Mouse (Mus musculus) hindbrain, embryonic 11.5 days (tissue): ENCODE measurements at regions not wholly inside any gene's neighbourhood (a gene's known extent, or its start where the extent isn't known, plus 50 kb on each side); places are given as distances from the start of the nearest gene placed in this dataset.
A peak's percentile ranks its signal among the peaks of the same experiment; 100 is the strongest.

Source experiments
- ATAC-seq: fragments of 200-750 bp; cut with Nextera tagmentation; 2 replicates; pipeline ENCODE4 v1.8.0; 2017; ENCODE audit warnings: mild to moderate bottlenecking, moderate TSS enrichment, moderate library complexity; ENCODE audit not compliant: low FRiP score
- DNase-seq: peaks from one replicate; pipeline ENCODE4 v3.0.0-alpha.2; 2015; ENCODE audit warnings: low spot score
- H3K27ac ChIP-seq: fragments of 300-500 bp; sonication (generic); 2 replicates; pipeline ENCODE4 v1.5.1; 2014; ENCODE audit warnings: mild to moderate bottlenecking, low read depth, low read length
- H3K27me3 ChIP-seq: fragments of 300-500 bp; sonication (generic); 2 replicates; pipeline ENCODE4 v1.6.1; 2014; ENCODE audit warnings: mild to moderate bottlenecking, low read length, moderate library complexity, mixed read lengths; ENCODE audit not compliant: control insufficient read depth, insufficient read depth
- H3K36me3 ChIP-seq: fragments of 300-500 bp; sonication (generic); 2 replicates; pipeline ENCODE4 v1.6.1; 2014; ENCODE audit warnings: mild to moderate bottlenecking, low read length, moderate library complexity, mixed read lengths; ENCODE audit not compliant: control insufficient read depth, insufficient read depth
- H3K4me1 ChIP-seq: fragments of 300-500 bp; sonication (generic); replicated peaks from 2 replicates; pipeline ENCODE4 v1.6.1; 2014; ENCODE audit warnings: low read length, mixed read lengths; ENCODE audit not compliant: control insufficient read depth, insufficient read depth
- H3K4me2 ChIP-seq: fragments of 300-500 bp; sonication (generic); replicated peaks from 2 replicates; pipeline ENCODE4 v1.6.1; 2014; ENCODE audit warnings: mild to moderate bottlenecking, low read depth, low read length
- H3K4me3 ChIP-seq: fragments of 300-500 bp; sonication (generic); 2 replicates; pipeline ENCODE4 v1.5.1; 2014; ENCODE audit warnings: low read depth, low read length
- H3K9ac ChIP-seq: fragments of 300-500 bp; sonication (generic); 2 replicates; pipeline ENCODE4 v1.6.1; 2014; ENCODE audit warnings: low read depth, low read length
- H3K9me3 ChIP-seq: fragments of 300-500 bp; sonication (generic); 2 replicates; pipeline ENCODE4 v1.6.1; 2016; ENCODE audit warnings: low read length; ENCODE audit not compliant: control insufficient read depth
- WGBS: fragments of 180-500 bp; shearing (Covaris S2); extraction: QIAGEN DNeasy Blood & Tissue Kit; methylation state at CpG from one replicate; pipeline ENCODE4 v1.1.7; 2014; 5-methylcytosine and 5-hydroxymethylcytosine counted together

DNA sequence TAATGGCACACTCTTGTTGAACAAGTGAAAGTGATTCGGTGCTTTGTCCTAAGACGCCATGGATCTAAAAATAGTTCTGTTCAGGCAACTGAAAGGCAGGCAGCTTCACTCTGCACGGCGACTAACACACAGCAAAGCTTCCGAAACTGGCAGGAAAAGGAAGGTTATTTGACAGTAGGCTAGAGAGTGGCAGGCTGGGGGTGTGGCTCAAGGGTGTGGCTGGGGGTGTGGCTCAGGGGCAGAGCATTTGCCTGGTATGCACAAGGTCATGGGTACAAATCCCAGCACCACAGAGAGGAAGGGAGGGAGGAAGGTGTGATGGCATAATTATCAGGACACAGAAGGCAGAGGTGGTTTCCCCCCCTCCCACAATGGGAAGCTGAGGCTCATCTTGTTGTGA is 310.8 kb upstream of the Tbx3 start:
- Histone ChIP-seq H3K9me3 (no peaks in the 10 kb centered on the region), H3K9ac (no peak overlapping the region), H3K27ac (no peak overlapping the region), H3K4me1 (no peaks in the 10 kb centered on the region), H3K27me3 (no peaks in the 10 kb centered on the region), H3K4me2 (no peak overlapping the region), H3K36me3 (no peaks in the 10 kb centered on the region), H3K4me3 (no peak overlapping the region)
- no peak for ATAC-seq
- WGBS, result 78% methylated on average over 5 of the region's 5 CpGs
- no peak for DNase-seq

DNA sequence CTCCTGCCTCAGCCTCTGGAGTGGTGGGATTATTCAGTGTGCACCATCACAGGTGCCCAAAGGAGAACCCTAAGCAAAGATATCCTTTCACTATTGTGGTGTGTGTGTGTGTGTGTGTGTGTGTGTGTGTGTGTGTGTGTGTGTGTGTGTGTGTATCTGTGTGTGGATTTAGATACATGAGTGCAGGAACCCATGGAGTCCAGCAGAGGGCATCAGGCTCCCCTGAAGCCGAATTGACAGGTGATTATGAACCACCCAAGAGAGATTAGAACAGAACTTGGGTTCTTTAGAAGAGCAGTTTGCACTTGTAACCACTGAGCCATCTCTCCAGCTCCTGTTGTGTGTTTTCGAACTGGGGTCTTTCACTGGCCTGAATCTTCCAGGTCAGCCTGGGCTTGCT is 310.1 kb upstream of the Tbx3 start:
- H3K27me3 ChIP-seq, result no peaks in the 10 kb centered on the region
- 87% methylated on average over 2 of the region's 2 CpGs for WGBS

DNA sequence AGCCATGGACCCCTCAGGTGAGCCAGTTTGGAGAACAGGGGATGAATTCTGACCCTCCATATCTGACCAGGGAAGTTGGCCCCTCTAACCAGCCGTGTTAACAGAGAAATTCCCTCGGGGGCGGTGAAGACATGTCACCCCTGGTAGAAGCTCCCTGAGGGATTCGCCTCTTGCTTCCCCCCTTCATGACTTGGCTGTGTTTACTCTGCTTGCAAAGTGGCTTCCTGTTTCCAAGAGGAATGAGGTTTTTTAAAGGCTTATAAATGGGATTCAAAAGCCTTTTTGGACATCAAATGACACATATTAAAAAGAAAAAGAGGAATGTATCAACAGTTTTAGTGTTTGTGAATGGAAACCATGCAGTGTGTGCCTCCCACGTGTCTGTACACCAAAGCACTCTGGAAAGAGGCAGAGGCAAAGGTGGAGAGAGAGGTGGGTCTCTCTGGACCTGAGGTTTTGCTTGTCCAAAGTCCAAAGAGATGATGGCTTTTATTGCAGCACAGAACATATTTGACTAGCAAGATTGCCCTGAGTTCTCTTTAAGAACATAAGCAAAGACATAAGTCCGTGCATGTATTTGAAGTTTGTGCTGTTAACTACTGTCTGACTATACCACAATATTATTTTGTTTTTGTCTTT is 308.9 kb upstream of the Tbx3 start:
- Histone ChIP-seq H3K9me3 (no peaks in the 10 kb centered on the region), H3K4me3 (no peak overlapping the region), H3K36me3 (no peaks in the 10 kb centered on the region), H3K27ac (no peak overlapping the region), H3K4me1 (no peaks in the 10 kb centered on the region), H3K9ac (no peak overlapping the region), H3K27me3 (no peaks in the 10 kb centered on the region), H3K4me2 (no peak overlapping the region)
- WGBS, result 87% methylated on average over 6 of the region's 6 CpGs
- no peak for DNase-seq
- ATAC-seq, result no peak

More for the DNA sequence above, 310.1 kb upstream of the Tbx3 start:
- no peaks in the 10 kb centered on the region for H3K9me3 ChIP-seq
- DNase-seq (no peak), ATAC-seq (no peak)
- H3K4me2 ChIP-seq, result no peak overlapping the region
- H3K4me1 ChIP-seq, result no peaks in the 10 kb centered on the region
- no peak overlapping the region for H3K4me3 ChIP-seq
- H3K9ac ChIP-seq, result no peak overlapping the region
- no peak overlapping the region for H3K27ac ChIP-seq
- H3K36me3 ChIP-seq, result no peaks in the 10 kb centered on the region

DNA sequence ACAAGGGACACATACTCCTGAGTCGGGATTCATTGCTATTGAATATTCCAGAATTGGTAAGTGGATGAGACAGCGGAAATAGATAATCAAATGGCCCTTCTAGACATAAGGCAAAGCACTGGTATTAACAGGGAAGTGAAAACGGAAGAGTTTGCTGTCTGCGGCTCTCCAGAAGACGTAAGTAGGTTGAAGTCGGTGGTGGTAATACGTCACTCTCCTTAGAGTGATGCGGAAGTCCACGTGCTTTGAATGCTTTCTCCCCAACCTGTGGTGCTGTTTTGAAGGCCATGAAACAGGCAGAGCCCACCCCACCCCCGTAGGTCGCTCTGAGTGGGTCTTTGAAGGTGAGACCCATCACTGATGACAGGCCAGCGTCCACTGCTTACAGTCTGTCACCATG is 308.0 kb upstream of the Tbx3 start:
- Histone ChIP-seq H3K27me3 (no peaks in the 10 kb centered on the region), H3K4me1 (no peaks in the 10 kb centered on the region), H3K27ac (no peak overlapping the region), H3K4me2 (no peak overlapping the region), H3K9me3 (no peaks in the 10 kb centered on the region), H3K36me3 (no peaks in the 10 kb centered on the region), H3K4me3 (no peak overlapping the region), H3K9ac (no peak overlapping the region)
- WGBS, result 84% methylated on average over 12 of the region's 12 CpGs
- DNase-seq (no peak), ATAC-seq (no peak)

DNA sequence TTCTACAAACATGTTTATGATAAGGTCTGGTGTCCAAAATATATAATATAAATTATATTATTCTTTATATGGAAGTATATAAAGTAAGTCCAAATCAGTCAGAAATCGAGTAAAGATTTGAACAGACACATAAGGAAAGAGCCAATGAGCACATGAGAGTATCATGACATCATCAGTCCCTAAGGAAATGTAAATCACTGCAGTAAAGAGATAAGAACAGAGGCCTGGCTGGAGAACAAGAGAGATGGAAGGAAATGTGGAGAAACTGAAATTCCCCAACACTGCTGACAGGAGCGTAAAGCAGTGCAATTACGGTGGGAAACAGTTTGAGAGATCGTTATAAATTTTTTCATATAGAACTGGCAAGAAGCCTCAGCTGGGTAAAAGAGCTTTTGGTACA is 306.2 kb upstream of the Tbx3 start:
- Histone ChIP-seq H3K9ac (no peak overlapping the region), H3K4me1 (no peaks in the 10 kb centered on the region), H3K9me3 (no peaks in the 10 kb centered on the region), H3K36me3 (no peaks in the 10 kb centered on the region), H3K27ac (no peak overlapping the region), H3K4me2 (no peak overlapping the region), H3K4me3 (no peak overlapping the region), H3K27me3 (no peaks in the 10 kb centered on the region)
- ATAC-seq, result no peak
- DNase-seq, result no peak
- WGBS, result 89% methylated on average over 4 of the region's 4 CpGs

GRCm38 (mm10) chr5:119365157-119365556 is 305.3 kb upstream of the Tbx3 start:
- 82% methylated on average over 6 of the region's 6 CpGs for WGBS
- Histone ChIP-seq H3K27me3 (no peaks in the 10 kb centered on the region), H3K4me1 (no peaks in the 10 kb centered on the region), H3K27ac (no peak overlapping the region), H3K4me2 (no peak overlapping the region), H3K9ac (no peak overlapping the region), H3K9me3 (no peaks in the 10 kb centered on the region), H3K36me3 (no peaks in the 10 kb centered on the region), H3K4me3 (no peak overlapping the region)
- DNase-seq, result no peak
- no peak for ATAC-seq

DNA sequence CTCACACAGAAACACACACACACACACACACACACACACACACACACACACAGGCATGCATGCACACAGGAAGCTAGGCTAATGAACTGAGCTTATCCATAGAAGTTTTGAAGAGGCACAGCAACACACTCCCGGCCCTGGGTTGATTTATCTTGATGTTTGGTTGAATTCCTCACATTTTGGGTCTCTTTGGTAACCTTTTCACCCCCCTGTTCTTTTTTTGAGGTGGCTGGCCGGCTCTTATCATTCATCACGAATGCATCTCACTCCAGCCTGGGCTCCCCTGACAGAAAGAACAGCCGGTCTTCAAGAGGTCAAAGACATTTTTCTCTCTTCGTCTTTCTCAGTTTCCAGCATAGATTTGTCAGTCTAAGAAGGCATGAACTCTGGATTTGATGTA is 304.2 kb upstream of the Tbx3 start:
- Histone ChIP-seq H3K4me3 (no peak overlapping the region), H3K9ac (no peak overlapping the region), H3K36me3 (no peaks in the 10 kb centered on the region), H3K9me3 (no peaks in the 10 kb centered on the region), H3K4me1 (no peaks in the 10 kb centered on the region), H3K27ac (no peak overlapping the region), H3K27me3 (no peaks in the 10 kb centered on the region), H3K4me2 (no peak overlapping the region)
- no peak for DNase-seq
- WGBS, result 48% methylated on average over 5 of the region's 5 CpGs
- ATAC-seq, result no peak

GRCm38 (mm10) chr5:119370481-119370880 is 300.0 kb upstream of the Tbx3 start:
- 68% methylated on average over 12 of the region's 12 CpGs for WGBS
- no peaks in the 10 kb centered on the region for H3K36me3 ChIP-seq
- H3K27ac ChIP-seq, result no peak overlapping the region
- H3K27me3 ChIP-seq, result 0 out of 2 replicates have a peak, but pooled peaks cover 2% of the 10 kb centered on the region
- H3K9ac ChIP-seq, result no peak overlapping the region
- no peak overlapping the region for H3K4me3 ChIP-seq
- no peaks in the 10 kb centered on the region for H3K9me3 ChIP-seq
- DNase-seq (no peak), ATAC-seq (no peak)
- H3K4me1 ChIP-seq, result no peaks in the 10 kb centered on the region
- no peak overlapping the region for H3K4me2 ChIP-seq

DNA sequence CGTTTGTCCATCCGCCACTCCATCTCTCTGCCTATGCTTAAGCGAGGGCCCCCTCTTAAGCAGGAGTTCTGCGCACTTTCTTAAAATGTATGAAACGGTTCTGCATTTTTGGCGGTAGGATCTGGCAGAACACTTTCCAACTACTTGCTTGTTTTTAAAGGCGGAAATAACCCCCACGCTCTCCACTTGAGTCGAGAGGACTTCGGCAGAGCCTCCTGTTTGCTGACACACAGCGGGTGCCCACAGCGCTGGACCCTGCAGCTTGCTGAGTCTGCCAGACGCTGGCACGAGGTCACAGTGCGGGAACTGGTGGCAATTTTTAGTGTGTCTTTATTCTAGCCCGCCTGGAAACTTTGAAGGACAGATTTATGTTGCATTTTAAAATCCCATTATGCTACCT is 299.5 kb upstream of the Tbx3 start:
- no peaks in the 10 kb centered on the region for H3K9me3 ChIP-seq
- ATAC-seq, result no peak
- H3K9ac ChIP-seq, result no peak overlapping the region
- no peak overlapping the region for H3K27ac ChIP-seq
- DNase-seq, result peak; percentile 24
- no peak overlapping the region for H3K4me3 ChIP-seq
- 0 out of 2 replicates have a peak, but pooled peaks cover 2% of the 10 kb centered on the region for H3K27me3 ChIP-seq
- H3K4me2 ChIP-seq, result no peak overlapping the region
- 28% methylated on average over 16 of the region's 16 CpGs for WGBS
- no peaks in the 10 kb centered on the region for H3K36me3 ChIP-seq
- H3K4me1 ChIP-seq, result no peaks in the 10 kb centered on the region
